Mouse (Mus musculus): ENCODE measurements at regions not wholly inside any gene's neighbourhood (a gene's known extent, or its start where the extent isn't known, plus 50 kb on each side); places are given as distances from the start of the nearest gene placed in this dataset.

- no peak for DNase-seq
Observed at GRCm38 (mm10) chr1:184454381-184454780, 278.0 kb downstream of the Hlx start.

- DNase-seq, result no peak
Observed at GRCm38 (mm10) chr1:184453673-184454072, 278.7 kb downstream of the Hlx start.

- DNase-seq, result no peak
Observed at GRCm38 (mm10) chr1:184453061-184453460, 279.4 kb downstream of the Hlx start.

- no peak for DNase-seq
Observed at GRCm38 (mm10) chr1:184451686-184452085, 280.7 kb downstream of the Hlx start.

GRCm38 (mm10) chr1:184449007-184449406 is 283.4 kb downstream of the Hlx start:
- DNase-seq, result no peak

- peak; percentile 61 to 75 for DNase-seq
Observed at GRCm38 (mm10) chr1:184447911-184448310, 284.5 kb downstream of the Hlx start.

- DNase-seq, result no peak
Observed at GRCm38 (mm10) chr1:184447161-184447667, 285.2 kb downstream of the Hlx start.

- DNase-seq, result no peak
Observed at GRCm38 (mm10) chr1:184444189-184444588, 288.2 kb downstream of the Hlx start.

- DNase-seq, result no peak
Observed at GRCm38 (mm10) chr1:184442701-184443100, 289.7 kb downstream of the Hlx start.

- DNase-seq, result no peak
Observed at GRCm38 (mm10) chr1:184441005-184441557, 291.3 kb downstream of the Hlx start.

GRCm38 (mm10) chr1:184439506-184439905 is 292.9 kb downstream of the Hlx start:
- DNase-seq, result no peak

- no peak for DNase-seq
Observed at GRCm38 (mm10) chr1:184436387-184436786, 296.0 kb downstream of the Hlx start.

- DNase-seq, result no peak
Observed at GRCm38 (mm10) chr1:184428612-184429011, 303.8 kb downstream of the Hlx start.

- DNase-seq, result no peak
Observed at GRCm38 (mm10) chr1:184428035-184428434, 304.4 kb downstream of the Hlx start.

- no peak for DNase-seq
Observed at GRCm38 (mm10) chr1:184425694-184426093, 306.7 kb downstream of the Hlx start.

GRCm38 (mm10) chr1:184424035-184424434 is 308.4 kb downstream of the Hlx start:
- no peak for DNase-seq

GRCm38 (mm10) chr1:184412596-184412995 is 319.8 kb downstream of the Hlx start:
- DNase-seq, result no peak

- no peak for DNase-seq
Observed at GRCm38 (mm10) chr1:184411066-184411465, 321.4 kb downstream of the Hlx start.

- no peak for DNase-seq
Observed at GRCm38 (mm10) chr1:184409986-184410385, 322.4 kb downstream of the Hlx start.

- DNase-seq, result no peak
Observed at GRCm38 (mm10) chr1:184402985-184403384, 329.4 kb downstream of the Hlx start.

GRCm38 (mm10) chr1:184395215-184395614 is 337.2 kb downstream of the Hlx start:
- DNase-seq, result peak; percentile 39 to 60

- DNase-seq, result no peak
Observed at GRCm38 (mm10) chr1:184394559-184395194, 337.7 kb downstream of the Hlx start.

- no peak for DNase-seq
Observed at GRCm38 (mm10) chr1:184384088-184384823, 348.2 kb downstream of the Hlx start.

- DNase-seq, result no peak
Observed at GRCm38 (mm10) chr1:184378665-184379064, 344.6 kb upstream of the 1700056E22Rik start.
